Mouse (Mus musculus): ENCODE data around the gene Adamts20. TPM values are rescaled to one million over a fixed set of nuclear protein-coding genes. Genes with fewer than 3 reads are reported as not detected.

Gene Adamts20
- polyA plus RNA-seq, 1 experiment from 2014 or later, result 4.1 TPM

- Histone ChIP-seq H3K4me3 (no peak overlapping the region), H3K27ac (no peak overlapping the region), H3K4me2 (replicated peaks) (no peak overlapping the region), H3K9me3 (no peaks in the 10 kb centered on the region), H3K4me1 (peaks cover 8% of the 10 kb centered on the region), H3K9ac (no peak overlapping the region), H3K27me3 (no peaks in the 10 kb centered on the region), H3K36me3 (no peaks in the 10 kb centered on the region)
- WGBS, result 82% methylated on average over 4 of the region's 4 CpGs
- no peak for ATAC-seq (ENCODE audit: low FRiP score, low read depth)
Observed at GRCm38 (mm10) chr15:94239637-94240036, 225.6 kb downstream of the Adamts20 start.

GRCm38 (mm10) chr15:94239127-94239526 lies 226.1 kb downstream of the Adamts20 start:
- peaks cover 8% of the 10 kb centered on the region for H3K4me1 ChIP-seq
- H3K9me3 ChIP-seq, result no peaks in the 10 kb centered on the region
- H3K4me3 ChIP-seq, result no peak overlapping the region
- no peak overlapping the region for H3K27ac ChIP-seq
- H3K36me3 ChIP-seq, result no peaks in the 10 kb centered on the region
- no peak overlapping the region for H3K4me2 ChIP-seq (replicated peaks)
- 67% methylated on average over 6 of the region's 6 CpGs for WGBS
- no peaks in the 10 kb centered on the region for H3K27me3 ChIP-seq
- H3K9ac ChIP-seq, result no peak overlapping the region
- ATAC-seq (ENCODE audit: low FRiP score, low read depth), result no peak

GRCm38 (mm10) chr15:94238058-94238876 lies 227.0 kb downstream of the Adamts20 start:
- H3K9ac ChIP-seq, result no peak overlapping the region
- H3K4me1 ChIP-seq, result peaks cover 8% of the 10 kb centered on the region
- H3K9me3 ChIP-seq, result no peaks in the 10 kb centered on the region
- H3K4me3 ChIP-seq, result no peak overlapping the region
- 47% methylated on average over 14 of the region's 14 CpGs for WGBS
- no peaks in the 10 kb centered on the region for H3K36me3 ChIP-seq
- H3K27ac ChIP-seq, result no peak overlapping the region
- ATAC-seq (ENCODE audit: low FRiP score, low read depth), result peak; percentile 40; the same call in 1 of the 2 replicates
- H3K4me2 ChIP-seq (replicated peaks), result no peak overlapping the region
- H3K27me3 ChIP-seq, result no peaks in the 10 kb centered on the region

GRCm38 (mm10) chr15:94236726-94237125 lies 228.5 kb downstream of the Adamts20 start:
- 86% methylated on average over 2 of the region's 2 CpGs for WGBS
- Histone ChIP-seq H3K9me3 (no peaks in the 10 kb centered on the region), H3K9ac (no peak overlapping the region), H3K4me1 (peaks cover 8% of the 10 kb centered on the region), H3K36me3 (no peaks in the 10 kb centered on the region), H3K27me3 (no peaks in the 10 kb centered on the region), H3K4me3 (no peak overlapping the region), H3K27ac (no peak overlapping the region), H3K4me2 (replicated peaks) (no peak overlapping the region)
- ATAC-seq (ENCODE audit: low FRiP score, low read depth), result no peak

- H3K4me3 ChIP-seq, result no peak overlapping the region
- no peak overlapping the region for H3K27ac ChIP-seq
- peaks cover 8% of the 10 kb centered on the region for H3K4me1 ChIP-seq
- no peak overlapping the region for H3K9ac ChIP-seq
- no peaks in the 10 kb centered on the region for H3K27me3 ChIP-seq
- no peak overlapping the region for H3K4me2 ChIP-seq (replicated peaks)
- WGBS, result 70% methylated on average over 3 of the region's 3 CpGs
- no peaks in the 10 kb centered on the region for H3K36me3 ChIP-seq
- ATAC-seq (ENCODE audit: low FRiP score, low read depth), result no peak
- no peaks in the 10 kb centered on the region for H3K9me3 ChIP-seq
Observed at GRCm38 (mm10) chr15:94236121-94236520, 229.1 kb downstream of the Adamts20 start.

- H3K9me3 ChIP-seq, result no peaks in the 10 kb centered on the region
- H3K27ac ChIP-seq, result no peak overlapping the region
- H3K4me2 ChIP-seq (replicated peaks), result no peak overlapping the region
- H3K9ac ChIP-seq, result no peak overlapping the region
- H3K27me3 ChIP-seq, result no peaks in the 10 kb centered on the region
- H3K36me3 ChIP-seq, result no peaks in the 10 kb centered on the region
- peaks cover 8% of the 10 kb centered on the region for H3K4me1 ChIP-seq
- 74% methylated on average over 2 of the region's 2 CpGs for WGBS
- no peak overlapping the region for H3K4me3 ChIP-seq
- no peak for ATAC-seq (ENCODE audit: low FRiP score, low read depth)
Observed at GRCm38 (mm10) chr15:94235190-94235589, 230.0 kb downstream of the Adamts20 start.

- ATAC-seq (ENCODE audit: low FRiP score, low read depth), result no peak
- H3K4me3 ChIP-seq, result no peak overlapping the region
- H3K27ac ChIP-seq, result no peak overlapping the region
- H3K27me3 ChIP-seq, result no peaks in the 10 kb centered on the region
- H3K9ac ChIP-seq, result no peak overlapping the region
- H3K4me1 ChIP-seq, result no peaks in the 10 kb centered on the region
- no peaks in the 10 kb centered on the region for H3K9me3 ChIP-seq
- H3K36me3 ChIP-seq, result no peaks in the 10 kb centered on the region
- WGBS, result 47% methylated on average over 5 of the region's 5 CpGs
- H3K4me2 ChIP-seq (replicated peaks), result no peak overlapping the region
Observed at GRCm38 (mm10) chr15:94231246-94231645, 234.0 kb downstream of the Adamts20 start.

- peaks cover 9% of the 10 kb centered on the region for H3K4me1 ChIP-seq
- no peaks in the 10 kb centered on the region for H3K9me3 ChIP-seq
- WGBS, result 98% methylated on average over 1 of the region's 1 CpGs
- H3K9ac ChIP-seq, result no peak overlapping the region
- H3K4me2 ChIP-seq (replicated peaks), result no peak overlapping the region
- H3K36me3 ChIP-seq, result no peaks in the 10 kb centered on the region
- no peak for ATAC-seq (ENCODE audit: low FRiP score, low read depth)
- H3K27me3 ChIP-seq, result no peaks in the 10 kb centered on the region
- H3K4me3 ChIP-seq, result no peak overlapping the region
- no peak overlapping the region for H3K27ac ChIP-seq
Observed at GRCm38 (mm10) chr15:94227388-94227787, 237.8 kb downstream of the Adamts20 start.

GRCm38 (mm10) chr15:94223101-94223500 lies 242.1 kb downstream of the Adamts20 start:
- Histone ChIP-seq H3K9me3 (no peaks in the 10 kb centered on the region), H3K27ac (no peak overlapping the region), H3K9ac (no peak overlapping the region), H3K4me2 (replicated peaks) (no peak overlapping the region), H3K27me3 (peaks cover 4% of the 10 kb centered on the region), H3K36me3 (no peaks in the 10 kb centered on the region), H3K4me1 (peaks cover 32% of the 10 kb centered on the region), H3K4me3 (no peak overlapping the region)
- 4% methylated on average over 8 of the region's 8 CpGs for WGBS
- ATAC-seq (ENCODE audit: low FRiP score, low read depth), result no peak

- no peak for ATAC-seq (ENCODE audit: low FRiP score, low read depth)
- no peaks in the 10 kb centered on the region for H3K9me3 ChIP-seq
- peaks cover 4% of the 10 kb centered on the region for H3K27me3 ChIP-seq
- H3K36me3 ChIP-seq, result no peaks in the 10 kb centered on the region
- H3K9ac ChIP-seq, result no peak overlapping the region
- 31% methylated on average over 8 of the region's 8 CpGs for WGBS
- H3K27ac ChIP-seq, result no peak overlapping the region
- H3K4me3 ChIP-seq, result no peak overlapping the region
- peaks cover 32% of the 10 kb centered on the region for H3K4me1 ChIP-seq
- no peak overlapping the region for H3K4me2 ChIP-seq (replicated peaks)
Observed at GRCm38 (mm10) chr15:94220686-94221085, 244.5 kb downstream of the Adamts20 start.
